Mouse (Mus musculus) lung, embryonic 15.5 days (tissue): Measurements from ENCODE around the gene Dnajc14. TPM values are rescaled to one million over a fixed set of nuclear protein-coding genes. Genes with fewer than 3 reads are reported as not detected.

Experiments
- ATAC-seq: fragments of 200-750 bp; cut with Nextera tagmentation; 2 replicates; pipeline ENCODE4 v1.8.0; 2017; ENCODE audit warnings: moderate number of reproducible peaks, borderline replicate concordance; ENCODE audit not compliant: low FRiP score, low TSS enrichment; ENCODE audit errors: extremely low read depth
- H3K27ac ChIP-seq: fragments of 300-500 bp; sonication (generic); 2 replicates; pipeline ENCODE4 v1.5.1; 2015; ENCODE audit warnings: moderate library complexity, mild to moderate bottlenecking, inconsistent platforms
- H3K27me3 ChIP-seq: fragments of 300-500 bp; sonication (generic); 2 replicates; pipeline ENCODE4 v1.6.1; 2015; ENCODE audit warnings: inconsistent platforms
- H3K36me3 ChIP-seq: fragments of 300-500 bp; sonication (generic); 2 replicates; pipeline ENCODE4 v1.6.1; 2015; ENCODE audit warnings: inconsistent platforms
- H3K4me1 ChIP-seq: fragments of 300-500 bp; sonication (generic); 2 replicates; pipeline ENCODE4 v1.6.1; 2015; ENCODE audit warnings: inconsistent platforms
- H3K4me2 ChIP-seq: fragments of 300-500 bp; sonication (generic); 2 replicates; pipeline ENCODE4 v1.6.1; 2015; ENCODE audit warnings: inconsistent platforms, mild to moderate bottlenecking, moderate library complexity
- H3K4me3 ChIP-seq: fragments of 300-500 bp; sonication (generic); 2 replicates; pipeline ENCODE4 v1.5.1; 2015; ENCODE audit warnings: mild to moderate bottlenecking, inconsistent platforms
- H3K9ac ChIP-seq: fragments of 300-500 bp; sonication (generic); 2 replicates; pipeline ENCODE4 v1.6.1; 2015; ENCODE audit warnings: inconsistent platforms
- H3K9me3 ChIP-seq: fragments of 300-500 bp; sonication (generic); 2 replicates; pipeline ENCODE4 v1.6.1; 2016; ENCODE audit warnings: inconsistent platforms
- WGBS: fragments of 180-500 bp; shearing (Covaris S2); methylation state at CpG from one replicate; pipeline ENCODE4 v1.1.7; 2015; 5-methylcytosine and 5-hydroxymethylcytosine counted together
- polyA plus RNA-seq: library from polyadenylated mRNA; unstranded; fragments of >200 nt; fragmentation: Nextera tagmentation; extraction: Ambion mirVana; gene quantifications from 2 replicates; pipeline ENCODE4 v1.2.1, GENCODE M21; 2015

Dnajc14 gene
- polyA plus RNA-seq, 1 experiment from 2014 or later, result 55.2 TPM

DNA sequence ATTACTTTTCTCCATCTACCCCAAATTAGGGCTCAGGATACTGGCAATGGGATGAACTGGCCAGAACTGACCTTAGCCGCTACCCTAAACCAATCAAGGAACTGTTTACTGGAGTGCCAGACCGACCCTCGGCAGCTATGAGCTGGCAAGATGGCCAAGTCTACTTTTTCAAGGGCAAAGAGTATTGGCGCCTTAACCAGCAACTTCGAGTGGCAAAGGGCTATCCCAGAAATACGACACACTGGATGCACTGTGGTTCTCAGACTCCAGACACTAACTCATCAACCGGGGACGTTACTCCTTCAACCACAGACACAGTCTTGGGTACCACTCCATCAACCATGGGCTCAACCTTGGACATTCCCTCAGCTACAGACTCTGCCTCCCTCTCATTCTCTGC lies 5.2 kb upstream of the Dnajc14 start:
- Histone ChIP-seq H3K36me3 (peaks cover 19% of the 10 kb centered on the region; the same call in 1 of the 2 replicates), H3K9me3 (no peaks in the 10 kb centered on the region), H3K9ac (no peak overlapping the region), H3K4me3 (no peak overlapping the region), H3K4me1 (peaks cover 14% of the 10 kb centered on the region), H3K27ac (no peak overlapping the region), H3K4me2 (no peak overlapping the region), H3K27me3 (no peaks in the 10 kb centered on the region)
- WGBS, result 88% methylated on average over 8 of the region's 8 CpGs
- no peak for ATAC-seq

DNA sequence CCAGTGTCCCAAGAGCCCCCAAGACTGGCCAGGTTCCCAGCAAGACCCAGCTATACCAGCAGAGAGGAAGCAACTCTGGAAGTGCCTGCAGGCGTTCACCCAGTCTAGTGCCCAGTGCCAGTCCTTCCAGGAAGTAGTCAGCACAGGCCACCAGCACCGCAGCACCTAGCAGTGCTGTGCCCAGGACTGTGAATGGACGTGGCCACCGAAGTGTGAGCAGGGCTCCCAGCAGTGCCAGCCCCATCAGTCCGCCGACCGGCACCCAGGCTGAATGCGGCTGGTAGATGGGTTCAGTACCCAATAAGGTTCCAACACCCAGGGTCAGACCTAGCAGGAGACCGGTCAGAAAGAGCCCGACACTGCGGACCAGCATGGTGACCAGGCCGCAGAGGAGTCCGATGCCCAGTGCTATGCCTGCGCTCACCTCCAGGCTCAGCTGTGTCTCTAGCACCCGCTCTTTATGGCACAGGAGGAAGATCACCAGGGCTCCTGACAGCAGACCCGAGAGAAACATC lies 1.8 kb upstream of the Dnajc14 start:
- Histone ChIP-seq H3K4me1 (peaks cover 25% of the 10 kb centered on the region), H3K4me3 (no peak overlapping the region), H3K4me2 (peak overlapping the region; percentile 88; the same call in 1 of the 2 replicates), H3K36me3 (peaks cover 19% of the 10 kb centered on the region; the same call in 1 of the 2 replicates), H3K9ac (no peak overlapping the region), H3K9me3 (no peaks in the 10 kb centered on the region), H3K27me3 (no peaks in the 10 kb centered on the region), H3K27ac (no peak overlapping the region)
- no peak for ATAC-seq
- 91% methylated on average over 16 of the region's 16 CpGs for WGBS

DNA sequence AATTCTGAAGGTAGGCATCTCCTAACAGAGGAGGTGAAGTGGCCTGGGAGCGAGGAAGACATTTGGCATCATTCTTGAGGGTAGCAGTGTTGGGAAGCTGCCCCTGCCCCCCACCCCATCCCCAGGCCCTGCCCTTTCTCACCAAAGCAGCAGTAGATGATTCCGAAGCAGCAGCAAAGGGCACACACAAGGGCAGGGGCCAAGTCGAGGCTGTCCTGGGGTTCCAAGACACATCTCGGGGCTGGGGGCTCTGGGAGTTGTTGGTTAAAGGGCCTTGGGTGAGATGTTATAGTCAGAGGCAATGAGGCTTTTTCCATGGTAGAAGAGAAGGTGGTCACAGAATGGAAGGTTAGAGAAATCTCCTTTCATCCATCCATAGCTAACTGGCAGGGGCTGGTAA lies 906 bp upstream of the Dnajc14 start:
- ATAC-seq, result no peak
- H3K36me3 ChIP-seq, result peaks cover 20% of the 10 kb centered on the region; the same call in 1 of the 2 replicates
- WGBS, result 61% methylated on average over 4 of the region's 4 CpGs
- H3K4me3 ChIP-seq, result peak overlapping the region; percentile 89
- H3K9me3 ChIP-seq, result no peaks in the 10 kb centered on the region
- peak overlapping the region; percentile 99 for H3K27ac ChIP-seq
- H3K4me1 ChIP-seq, result peaks cover 35% of the 10 kb centered on the region
- H3K9ac ChIP-seq, result peak overlapping the region; percentile 90; the same call in 1 of the 2 replicates
- H3K4me2 ChIP-seq, result peak overlapping the region; percentile 88
- H3K27me3 ChIP-seq, result no peaks in the 10 kb centered on the region

DNA sequence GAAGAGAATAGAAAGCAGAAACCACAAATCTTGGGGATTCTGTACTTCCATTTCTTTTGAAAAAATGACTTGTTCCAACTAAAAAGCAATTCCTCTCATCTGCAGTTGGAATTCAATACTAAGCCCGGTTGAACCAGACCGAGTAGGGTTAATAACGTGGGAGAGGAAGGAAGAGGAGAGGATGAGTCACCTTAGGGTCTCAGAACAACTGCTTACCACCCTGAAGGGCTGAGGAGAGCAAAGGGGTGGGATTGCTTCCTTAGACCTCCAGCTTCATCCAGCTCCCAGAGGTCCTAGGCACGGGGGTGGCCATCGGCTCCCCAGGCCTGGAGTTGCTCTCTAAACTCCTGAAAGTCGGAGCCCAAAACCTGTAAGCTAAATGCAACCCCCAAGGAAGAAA lies 501 bp upstream of the Dnajc14 start:
- no peak for ATAC-seq
- Histone ChIP-seq H3K4me3 (peak overlapping the region; percentile 89), H3K9ac (peak overlapping the region; percentile 90), H3K27ac (peak overlapping the region; percentile 99), H3K27me3 (no peaks in the 10 kb centered on the region), H3K36me3 (peaks cover 23% of the 10 kb centered on the region; the same call in 1 of the 2 replicates), H3K9me3 (no peaks in the 10 kb centered on the region), H3K4me1 (peaks cover 39% of the 10 kb centered on the region), H3K4me2 (peak overlapping the region; percentile 88)
- 8% methylated on average over 6 of the region's 6 CpGs for WGBS

DNA sequence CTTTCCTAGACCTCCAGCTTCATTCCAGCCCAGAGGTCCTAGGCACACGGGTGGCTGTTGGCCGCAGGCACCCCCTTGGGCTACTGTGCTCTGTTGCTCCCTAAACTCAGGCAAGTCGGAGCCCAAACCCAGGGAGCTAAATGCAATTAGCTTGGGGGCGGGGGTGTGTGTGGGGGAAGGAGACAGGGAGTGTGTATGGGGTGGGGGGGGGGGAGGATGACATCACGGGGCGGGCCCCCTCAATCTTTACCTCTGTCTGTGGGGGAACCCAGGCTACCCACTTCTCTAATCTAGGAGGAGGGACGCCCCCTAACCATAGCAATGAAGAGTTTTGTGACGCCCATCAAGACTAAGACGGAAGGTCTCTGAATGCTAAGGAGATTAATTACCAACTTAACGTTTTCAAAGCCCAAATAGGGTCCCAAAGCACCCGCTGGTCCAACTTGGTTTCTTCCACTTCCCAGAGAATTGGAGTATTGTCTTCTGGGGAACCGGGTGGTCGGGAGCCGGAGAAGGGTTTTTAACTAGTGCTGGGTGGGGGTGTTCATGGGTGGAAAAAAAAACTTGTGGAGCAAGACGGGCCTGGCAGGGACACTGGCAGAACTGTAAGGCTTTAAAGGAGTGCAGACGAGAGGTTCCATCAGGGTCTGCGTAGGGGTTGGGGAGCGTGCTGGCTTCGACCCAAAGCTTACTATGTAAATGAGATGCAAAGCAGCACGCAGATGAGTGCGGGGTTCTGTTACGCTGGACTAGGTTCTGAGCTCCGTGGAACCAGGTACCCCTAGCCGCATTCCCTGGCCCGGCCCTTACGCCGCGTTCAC lies 619 bp downstream of the Dnajc14 start, which contains the start of gene Tmem198b:
Tmem198b (minus strand) TSS at position 100 of the 821 bp plus-strand sequence.
- ATAC-seq, result peak; percentile 62
- Histone ChIP-seq H3K36me3 (peaks cover 24% of the 10 kb centered on the region), H3K9ac (peak within 1 kb of the TSS; percentile 90), H3K4me3 (peak within 1 kb of the TSS; percentile 89), H3K4me2 (peak within 1 kb of the TSS; percentile 88), H3K9me3 (no peaks in the 10 kb centered on the region), H3K27ac (peak within 1 kb of the TSS; percentile 99), H3K27me3 (no peaks in the 10 kb centered on the region), H3K4me1 (peaks cover 50% of the 10 kb centered on the region)
- under 1% methylated on average over 27 of the region's 28 CpGs for WGBS

DNA sequence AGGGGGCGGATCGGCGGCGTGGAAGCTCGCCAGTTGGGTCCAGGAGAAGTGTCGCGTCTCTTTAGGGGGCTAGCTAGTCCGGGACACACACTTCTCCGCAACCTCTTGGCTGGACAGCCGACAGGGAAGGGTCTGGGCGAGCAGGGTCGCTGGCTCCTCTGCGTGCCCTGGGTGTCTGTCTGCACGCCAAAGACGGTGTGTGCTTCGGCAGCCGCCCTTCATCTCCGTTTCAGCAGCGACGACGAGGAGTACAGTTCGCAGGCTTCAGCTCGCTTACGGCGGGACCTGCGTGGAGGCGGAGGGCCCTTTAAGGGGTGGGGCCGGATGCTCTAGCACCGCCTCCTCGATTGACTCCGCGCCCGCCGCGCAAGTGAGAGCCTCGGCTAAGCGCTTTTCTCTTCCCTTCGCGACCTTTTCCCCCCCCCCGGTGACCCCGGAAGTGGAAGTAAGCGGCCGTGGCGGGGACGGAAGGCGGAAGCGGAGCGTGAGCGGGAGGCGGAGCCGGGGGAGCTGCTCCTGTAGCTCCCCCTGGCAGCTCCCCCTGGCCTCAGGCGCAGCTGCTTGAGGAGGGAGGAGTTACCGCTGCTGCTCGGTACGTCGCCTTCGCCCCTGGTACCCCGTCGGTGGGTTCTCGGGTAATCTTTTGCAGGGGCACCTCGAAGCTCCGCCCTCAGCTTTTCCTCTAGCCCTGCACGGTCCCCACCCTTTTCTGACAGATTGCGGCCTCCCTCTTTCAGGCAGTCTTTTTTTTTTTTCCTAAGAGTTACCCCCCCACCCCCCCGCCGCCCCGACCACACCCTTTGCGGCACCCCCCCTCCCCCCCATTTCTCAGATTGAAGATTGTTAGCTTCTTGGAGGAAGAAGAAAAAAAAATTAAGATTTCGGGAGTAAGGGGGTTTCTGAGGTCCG lies 1.5 kb downstream of the Dnajc14 start:
- Histone ChIP-seq H3K9me3 (no peaks in the 10 kb centered on the region), H3K9ac (peak overlapping the region; percentile 90), H3K27ac (peak overlapping the region; percentile 99), H3K4me2 (peak overlapping the region; percentile 88), H3K36me3 (peaks cover 21% of the 10 kb centered on the region), H3K27me3 (no peaks in the 10 kb centered on the region), H3K4me1 (peaks cover 53% of the 10 kb centered on the region), H3K4me3 (peak overlapping the region; percentile 89)
- ATAC-seq, result peak; percentile 94
- WGBS, result under 1% methylated on average over 69 of the region's 70 CpGs

DNA sequence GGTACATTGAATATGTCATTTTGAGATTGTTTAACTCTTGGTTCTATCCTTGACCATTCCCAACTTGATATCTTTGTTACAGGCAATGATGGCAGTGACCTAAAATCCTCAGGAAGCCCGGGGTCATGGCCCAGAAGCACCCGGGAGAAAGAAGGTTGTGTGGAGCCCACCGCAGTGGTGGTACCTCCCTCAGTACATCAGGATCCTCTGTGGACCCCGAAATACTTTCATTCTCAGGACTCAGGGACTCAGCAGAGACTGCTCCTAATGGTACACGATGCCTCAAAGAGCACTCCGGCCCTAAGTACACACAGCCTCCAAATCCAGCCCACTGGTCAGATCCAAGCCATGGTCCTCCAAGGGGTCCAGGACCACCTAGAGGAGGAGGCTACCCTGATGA lies 2.2 kb downstream of the Dnajc14 start:
- 40% methylated on average over 6 of the region's 6 CpGs for WGBS
- Histone ChIP-seq H3K36me3 (peaks cover 15% of the 10 kb centered on the region), H3K27me3 (no peaks in the 10 kb centered on the region), H3K9ac (peak overlapping the region; percentile 54), H3K27ac (peak overlapping the region; percentile 99; the same call in 1 of the 2 replicates), H3K4me1 (peaks cover 53% of the 10 kb centered on the region), H3K4me2 (peak overlapping the region; percentile 88), H3K4me3 (peak overlapping the region; percentile 89), H3K9me3 (no peaks in the 10 kb centered on the region)
- no peak for ATAC-seq

DNA sequence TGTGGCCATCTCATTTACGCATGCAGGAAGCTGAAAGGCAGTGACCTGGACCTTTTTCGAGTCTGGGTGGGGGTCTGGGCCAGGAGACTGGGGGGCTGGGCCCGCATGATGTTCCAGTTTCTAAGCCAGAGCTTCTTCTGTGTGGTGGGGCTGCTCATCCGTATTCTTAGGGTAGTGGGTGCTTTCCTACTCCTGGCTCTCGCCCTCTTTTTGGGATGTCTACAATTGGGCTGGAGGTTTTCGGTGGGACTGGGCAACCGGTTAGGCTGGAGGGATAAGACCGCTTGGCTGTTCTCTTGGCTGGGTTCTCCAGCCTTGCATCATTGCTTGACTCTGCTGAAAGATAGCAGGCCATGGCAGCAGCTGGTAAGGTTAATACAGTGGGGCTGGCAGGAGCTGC lies 3.2 kb downstream of the Dnajc14 start:
- Histone ChIP-seq H3K27ac (no peak overlapping the region), H3K36me3 (peaks cover 13% of the 10 kb centered on the region), H3K4me2 (peak overlapping the region; percentile 88), H3K4me3 (peak overlapping the region; percentile 89), H3K9ac (peak overlapping the region; percentile 54), H3K27me3 (no peaks in the 10 kb centered on the region), H3K9me3 (no peaks in the 10 kb centered on the region), H3K4me1 (peaks cover 53% of the 10 kb centered on the region)
- 86% methylated on average over 8 of the region's 8 CpGs for WGBS
- ATAC-seq, result no peak

DNA sequence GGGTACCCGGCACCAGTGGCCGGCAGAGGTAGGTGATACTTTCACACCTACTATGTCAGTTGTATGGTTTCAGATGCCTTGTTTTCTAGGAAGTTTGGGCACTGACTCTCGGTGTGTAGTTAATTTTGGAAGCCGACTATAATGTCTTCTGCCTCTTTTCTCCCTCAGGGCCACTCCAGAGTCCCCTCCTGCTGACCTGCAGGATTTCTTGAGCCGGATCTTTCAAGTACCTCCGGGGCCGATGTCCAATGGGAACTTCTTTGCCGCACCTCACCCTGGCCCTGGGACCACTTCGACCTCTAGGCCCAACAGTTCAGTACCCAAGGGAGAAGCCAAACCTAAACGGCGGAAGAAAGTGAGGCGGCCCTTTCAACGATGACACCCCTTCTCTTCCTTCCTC lies 13.2 kb downstream of the Dnajc14 start, which contains the start of gene Sarnp:
Sarnp (plus strand) TSS at position 301 of the 400 bp plus-strand sequence.
- 89% methylated on average over 13 of the region's 13 CpGs for WGBS
- Histone ChIP-seq H3K36me3 (peaks cover 55% of the 10 kb centered on the region), H3K9ac (no peak within 1 kb of the TSS), H3K9me3 (no peaks in the 10 kb centered on the region), H3K4me2 (no peak within 1 kb of the TSS), H3K27me3 (no peaks in the 10 kb centered on the region), H3K4me1 (peaks cover 10% of the 10 kb centered on the region; the same call in 1 of the 2 replicates), H3K27ac (no peak within 1 kb of the TSS), H3K4me3 (no peak within 1 kb of the TSS)
- no peak for ATAC-seq

DNA sequence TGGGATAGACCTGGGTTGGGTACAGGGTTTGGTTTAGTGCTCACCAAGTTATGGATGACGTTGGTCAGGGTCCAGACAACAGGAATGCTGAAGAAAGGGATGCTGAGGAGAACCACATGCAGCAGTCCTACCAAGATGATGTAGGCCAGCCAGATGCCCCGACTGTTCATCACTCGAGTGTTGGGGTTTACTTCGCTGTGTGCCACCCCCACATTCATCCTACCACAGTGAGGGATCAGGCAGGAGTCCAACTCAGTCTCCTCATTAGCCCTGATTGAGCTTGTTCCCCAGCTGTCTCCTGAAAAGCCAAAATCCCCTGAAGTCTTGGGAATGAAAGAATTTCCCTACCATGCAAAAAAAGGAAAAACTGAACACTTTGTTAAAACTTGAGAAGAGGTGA lies 16.4 kb downstream of the Dnajc14 start:
- H3K4me3 ChIP-seq, result no peak overlapping the region; the same call in 1 of the 2 replicates
- peak overlapping the region; percentile 67; the same call in 1 of the 2 replicates for H3K4me2 ChIP-seq
- ATAC-seq, result no peak
- H3K4me1 ChIP-seq, result peaks cover 16% of the 10 kb centered on the region
- peaks cover 46% of the 10 kb centered on the region for H3K36me3 ChIP-seq
- 82% methylated on average over 4 of the region's 4 CpGs for WGBS
- no peak overlapping the region for H3K9ac ChIP-seq
- no peaks in the 10 kb centered on the region for H3K27me3 ChIP-seq
- H3K27ac ChIP-seq, result no peak overlapping the region
- H3K9me3 ChIP-seq, result no peaks in the 10 kb centered on the region

DNA sequence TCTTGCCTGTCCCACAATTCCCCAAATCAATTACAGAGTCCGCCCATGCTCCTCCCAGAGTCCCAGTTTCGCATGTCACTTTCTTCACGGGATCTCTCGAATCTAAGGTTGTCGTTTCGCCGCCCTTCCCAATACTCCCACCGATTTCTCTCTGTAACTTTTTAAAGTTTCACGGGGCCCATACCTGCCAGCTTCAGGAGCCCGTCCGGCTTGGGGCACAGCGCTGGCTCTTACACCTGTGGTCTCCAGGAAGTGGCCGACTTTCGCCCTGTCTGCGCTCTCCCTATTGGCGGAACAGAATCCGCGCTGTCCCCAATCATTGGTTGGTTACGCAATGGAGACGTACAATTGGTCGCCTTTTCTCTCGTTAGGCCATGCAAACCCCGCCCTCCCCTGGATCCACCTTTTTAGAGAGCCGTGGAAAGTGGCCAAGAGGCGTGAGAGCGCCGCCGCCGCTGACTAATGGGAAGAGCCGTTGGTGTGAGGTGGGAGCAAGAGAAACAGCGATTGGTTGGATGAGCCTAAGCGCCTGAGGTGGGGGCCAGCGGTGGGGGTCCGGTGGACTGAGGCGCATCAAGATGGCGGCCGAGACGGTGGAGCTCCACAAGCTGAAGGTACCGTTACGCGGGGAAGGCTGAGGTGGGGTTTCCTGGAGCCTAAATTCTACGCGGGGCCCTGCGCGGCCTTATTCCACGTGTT lies 17.6 kb downstream of the Dnajc14 start, which contains the start of gene Ormdl2:
Ormdl2 (minus strand) TSS at position 288 of the 699 bp plus-strand sequence.
- peak; percentile 100 for ATAC-seq
- Histone ChIP-seq H3K36me3 (peaks cover 39% of the 10 kb centered on the region), H3K4me2 (peak within 1 kb of the TSS; percentile 67), H3K9me3 (no peaks in the 10 kb centered on the region), H3K4me1 (peaks cover 16% of the 10 kb centered on the region), H3K27ac (0 out of 2 replicates have a peak within 1 kb of the TSS, but pooled peaks have one; percentile 25), H3K27me3 (no peaks in the 10 kb centered on the region), H3K9ac (peak within 1 kb of the TSS; percentile 79), H3K4me3 (peak within 1 kb of the TSS; percentile 70)
- WGBS, result under 1% methylated on average over 46 of the region's 46 CpGs
